Mouse (Mus musculus): ENCODE results near the gene Angel1. TPM values are rescaled to one million over a fixed set of nuclear protein-coding genes. Genes with fewer than 3 reads are reported as not detected.
A peak's percentile ranks its signal among the peaks of the same experiment; 100 is the strongest.

The Angel1 gene
- polyA plus RNA-seq, 1 experiment from 2014 or later = 0.80 TPM

GRCm38 (mm10) chr12:86769819-86770218 lies 43.6 kb upstream of the Angel1 start:
- no peak for TF ChIP-seq EP300 (IDR thresholded peaks at IDR 0.05; ENCODE audit: low read depth)
- no peak for TF ChIP-seq CTCF (IDR thresholded peaks at IDR 0.05; ENCODE audit: low read depth)
- no peak for ATAC-seq
- Histone ChIP-seq H3K27me3 (ENCODE audit: insufficient read depth, low read length) (no peaks in the 10 kb centered on the region), H3K4me2 (ENCODE audit: low read depth, low read length) (no peak overlapping the region), H3K4me1 (ENCODE audit: insufficient read depth) (no peaks in the 10 kb centered on the region), H3K36me3 (replicated peaks; ENCODE audit: insufficient read depth, low read length) (no peaks in the 10 kb centered on the region), H3K9ac (replicated peaks) (no peak overlapping the region), H3K27ac (ENCODE audit: low read depth) (no peak overlapping the region), H3K9me3 (ENCODE audit: low read length) (no peaks in the 10 kb centered on the region), H3K4me3 (ENCODE audit: low read depth, low read length) (no peak overlapping the region)
- no peak for DNase-seq

GRCm38 (mm10) chr12:86768986-86769580 lies 42.8 kb upstream of the Angel1 start:
- no peak overlapping the region for H3K4me3 ChIP-seq (ENCODE audit: low read depth, low read length)
- H3K27me3 ChIP-seq (ENCODE audit: insufficient read depth, low read length) = no peaks in the 10 kb centered on the region
- H3K9ac ChIP-seq (replicated peaks) = no peak overlapping the region
- H3K36me3 ChIP-seq (replicated peaks; ENCODE audit: insufficient read depth, low read length) = no peaks in the 10 kb centered on the region
- 31% methylated on average over 4 of the region's 4 CpGs for WGBS (ENCODE audit: insufficient replicate concordance)
- peak; percentile 91 for TF ChIP-seq CTCF (IDR thresholded peaks at IDR 0.05; ENCODE audit: low read depth)
- no peak for TF ChIP-seq EP300 (IDR thresholded peaks at IDR 0.05; ENCODE audit: low read depth)
- H3K4me1 ChIP-seq (ENCODE audit: insufficient read depth) = no peaks in the 10 kb centered on the region
- DNase-seq (peak; percentile 83), ATAC-seq (no peak)
- H3K4me2 ChIP-seq (ENCODE audit: low read depth, low read length) = no peak overlapping the region
- no peak overlapping the region for H3K27ac ChIP-seq (ENCODE audit: low read depth)
- H3K9me3 ChIP-seq (ENCODE audit: low read length) = no peaks in the 10 kb centered on the region

- TF ChIP-seq EP300 (IDR thresholded peaks at IDR 0.05; ENCODE audit: low read depth) (no peak), CTCF (IDR thresholded peaks at IDR 0.05; ENCODE audit: low read depth) (peak; percentile 84)
- 35% methylated on average over 20 of the region's 20 CpGs for WGBS (ENCODE audit: insufficient replicate concordance)
- no peak overlapping the region for H3K4me2 ChIP-seq (ENCODE audit: low read depth, low read length)
- no peak for ATAC-seq
- H3K9ac ChIP-seq (replicated peaks) = no peak overlapping the region
- no peak overlapping the region for H3K27ac ChIP-seq (ENCODE audit: low read depth)
- H3K36me3 ChIP-seq (replicated peaks; ENCODE audit: insufficient read depth, low read length) = no peaks in the 10 kb centered on the region
- no peaks in the 10 kb centered on the region for H3K27me3 ChIP-seq (ENCODE audit: insufficient read depth, low read length)
- no peaks in the 10 kb centered on the region for H3K9me3 ChIP-seq (ENCODE audit: low read length)
- no peak overlapping the region for H3K4me3 ChIP-seq (ENCODE audit: low read depth, low read length)
- no peaks in the 10 kb centered on the region for H3K4me1 ChIP-seq (ENCODE audit: insufficient read depth)
- DNase-seq = peak; percentile 60
These were observed 41.8 kb upstream of the Angel1 start for GRCm38 (mm10) chr12:86767868-86768631.

- no peak for ATAC-seq
- Histone ChIP-seq H3K27ac (ENCODE audit: low read depth) (no peak overlapping the region), H3K4me2 (ENCODE audit: low read depth, low read length) (no peak overlapping the region), H3K4me3 (ENCODE audit: low read depth, low read length) (no peak overlapping the region), H3K9me3 (ENCODE audit: low read length) (no peaks in the 10 kb centered on the region), H3K36me3 (replicated peaks; ENCODE audit: insufficient read depth, low read length) (no peaks in the 10 kb centered on the region), H3K9ac (replicated peaks) (no peak overlapping the region), H3K27me3 (ENCODE audit: insufficient read depth, low read length) (no peaks in the 10 kb centered on the region), H3K4me1 (ENCODE audit: insufficient read depth) (no peaks in the 10 kb centered on the region)
- WGBS (ENCODE audit: insufficient replicate concordance) = 74% methylated on average over 8 of the region's 8 CpGs
- no peak for TF ChIP-seq EP300 (IDR thresholded peaks at IDR 0.05; ENCODE audit: low read depth)
- no peak for TF ChIP-seq CTCF (IDR thresholded peaks at IDR 0.05; ENCODE audit: low read depth)
- DNase-seq = no peak
These were observed 40.2 kb upstream of the Angel1 start for GRCm38 (mm10) chr12:86766467-86766866.

- H3K36me3 ChIP-seq (replicated peaks; ENCODE audit: insufficient read depth, low read length) = no peaks in the 10 kb centered on the region
- TF ChIP-seq CTCF (IDR thresholded peaks at IDR 0.05; ENCODE audit: low read depth) (no peak), EP300 (IDR thresholded peaks at IDR 0.05; ENCODE audit: low read depth) (no peak)
- H3K4me3 ChIP-seq (ENCODE audit: low read depth, low read length) = no peak overlapping the region
- ATAC-seq = no peak
- no peaks in the 10 kb centered on the region for H3K4me1 ChIP-seq (ENCODE audit: insufficient read depth)
- no peak overlapping the region for H3K9ac ChIP-seq (replicated peaks)
- DNase-seq = no peak
- no peak overlapping the region for H3K27ac ChIP-seq (ENCODE audit: low read depth)
- H3K9me3 ChIP-seq (ENCODE audit: low read length) = no peaks in the 10 kb centered on the region
- 61% methylated on average over 6 of the region's 6 CpGs for WGBS (ENCODE audit: insufficient replicate concordance)
- H3K4me2 ChIP-seq (ENCODE audit: low read depth, low read length) = no peak overlapping the region
- H3K27me3 ChIP-seq (ENCODE audit: insufficient read depth, low read length) = no peaks in the 10 kb centered on the region
These were observed 37.8 kb upstream of the Angel1 start for GRCm38 (mm10) chr12:86764060-86764459.

GRCm38 (mm10) chr12:86761036-86761435 lies 34.8 kb upstream of the Angel1 start:
- no peaks in the 10 kb centered on the region for H3K36me3 ChIP-seq (replicated peaks; ENCODE audit: insufficient read depth, low read length)
- DNase-seq = no peak
- no peak overlapping the region for H3K9ac ChIP-seq (replicated peaks)
- H3K9me3 ChIP-seq (ENCODE audit: low read length) = no peaks in the 10 kb centered on the region
- no peak for ATAC-seq
- WGBS (ENCODE audit: insufficient replicate concordance) = 67% methylated on average over 13 of the region's 13 CpGs
- H3K4me1 ChIP-seq (ENCODE audit: insufficient read depth) = no peaks in the 10 kb centered on the region
- no peak overlapping the region for H3K27ac ChIP-seq (ENCODE audit: low read depth)
- no peak for TF ChIP-seq CTCF (IDR thresholded peaks at IDR 0.05; ENCODE audit: low read depth)
- no peak for TF ChIP-seq EP300 (IDR thresholded peaks at IDR 0.05; ENCODE audit: low read depth)
- no peak overlapping the region for H3K4me2 ChIP-seq (ENCODE audit: low read depth, low read length)
- no peaks in the 10 kb centered on the region for H3K27me3 ChIP-seq (ENCODE audit: insufficient read depth, low read length)
- H3K4me3 ChIP-seq (ENCODE audit: low read depth, low read length) = no peak overlapping the region
